Mouse (Mus musculus): ENCODE results near the gene Eci1.
"Not testable (repeated sequence)": the region's sequence is repeated elsewhere in the genome, so short reads cannot be mapped to it uniquely, and the experiment has no call there.

The Eci1 gene

GRCm38 (mm10) chr17:24441148-24441547 is 14.7 kb downstream of the Eci1 start:
- DNase-seq, result no peak

- DNase-seq, result no peak
These were observed 15.7 kb downstream of the Eci1 start for GRCm38 (mm10) chr17:24442107-24442506.

GRCm38 (mm10) chr17:24442632-24443155 is 16.3 kb downstream of the Eci1 start, which contains the start of gene Dnase1l2:
Dnase1l2 (minus strand) TSS chr17:24443105.
- DNase-seq, result no peak

- DNase-seq, result no peak
These were observed 17.0 kb downstream of the Eci1 start for GRCm38 (mm10) chr17:24443409-24443808.

GRCm38 (mm10) chr17:24446590-24446989 is 20.1 kb downstream of the Eci1 start:
- no peak for DNase-seq

- DNase-seq, result no peak
These were observed 23.1 kb downstream of the Eci1 start for GRCm38 (mm10) chr17:24449507-24449906.

GRCm38 (mm10) chr17:24451220-24451619 is 24.8 kb downstream of the Eci1 start:
- DNase-seq, result no peak

GRCm38 (mm10) chr17:24453372-24453771 is 26.9 kb downstream of the Eci1 start:
- no peak for DNase-seq

- DNase-seq, result peak; percentile 20
These were observed 27.8 kb downstream of the Eci1 start for GRCm38 (mm10) chr17:24454218-24454755.

GRCm38 (mm10) chr17:24454756-24455522 is 28.5 kb downstream of the Eci1 start:
- DNase-seq, result peak; percentile 100

- not testable (repeated sequence) for DNase-seq
These were observed 29.2 kb downstream of the Eci1 start for GRCm38 (mm10) chr17:24455523-24456206.

- DNase-seq, result peak; percentile 43
These were observed 35.1 kb downstream of the Eci1 start for GRCm38 (mm10) chr17:24461580-24461979.

GRCm38 (mm10) chr17:24462932-24463331 is 36.5 kb downstream of the Eci1 start:
- no peak for DNase-seq

- DNase-seq, result no peak
These were observed 37.1 kb downstream of the Eci1 start for GRCm38 (mm10) chr17:24463374-24464133.

GRCm38 (mm10) chr17:24468636-24469246 is 42.3 kb downstream of the Eci1 start:
- DNase-seq, result no peak

- DNase-seq, result no peak
These were observed 43.0 kb downstream of the Eci1 start for GRCm38 (mm10) chr17:24469336-24469909.

GRCm38 (mm10) chr17:24469910-24470602 is 43.6 kb downstream of the Eci1 start, which contains the start of the genes E4f1 and Pgp:
E4f1 (minus strand) TSS chr17:24470313.
Pgp (plus strand) TSS chr17:24470392.
- DNase-seq, result peak; percentile 97

GRCm38 (mm10) chr17:24470701-24471527 is 44.5 kb downstream of the Eci1 start:
- DNase-seq, result no peak

GRCm38 (mm10) chr17:24472512-24472911 is 46.1 kb downstream of the Eci1 start:
- no peak for DNase-seq

- DNase-seq, result no peak
These were observed 47.3 kb downstream of the Eci1 start, which contains the start of gene Bricd5 for GRCm38 (mm10) chr17:24473612-24474275. Bricd5 (plus strand) TSS chr17:24473884.

All from thymus, postnatal 25 days (tissue).